Mouse (Mus musculus): Measurements from ENCODE around the gene Gtf2ird1.

Gene Gtf2ird1

DNA sequence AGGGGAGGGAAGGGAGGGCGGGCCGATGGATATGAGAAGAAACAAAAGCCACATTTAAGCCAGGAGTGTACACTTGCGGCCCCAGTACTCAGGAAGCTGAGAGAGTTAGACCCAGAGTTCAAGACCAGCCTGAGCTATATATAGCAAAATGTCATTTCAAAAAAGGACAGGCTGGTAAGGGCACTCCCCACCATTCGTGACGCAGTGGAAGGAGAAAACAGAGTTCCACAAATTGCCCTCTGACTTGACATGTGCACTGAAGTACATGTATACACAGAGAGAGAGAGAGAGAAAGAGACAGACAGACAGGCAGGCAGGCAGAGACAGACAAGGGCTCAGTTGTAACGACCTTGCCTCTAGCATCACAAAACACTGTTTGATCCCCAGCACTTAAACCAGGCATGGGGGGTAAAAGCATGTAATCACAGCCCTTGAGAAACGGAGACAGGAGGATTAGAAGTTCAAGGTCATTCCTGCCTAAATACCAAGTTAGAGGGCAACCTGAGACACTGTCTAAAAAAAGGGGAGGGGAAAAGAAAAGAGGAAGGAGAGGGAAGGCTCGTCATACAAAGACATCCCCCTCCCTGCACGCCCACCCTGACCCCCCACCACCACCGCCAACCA is 11.2 kb downstream of the Gtf2ird1 start:
- no peak for DNase-seq (ENCODE audit: low read depth, low spot score)

DNA sequence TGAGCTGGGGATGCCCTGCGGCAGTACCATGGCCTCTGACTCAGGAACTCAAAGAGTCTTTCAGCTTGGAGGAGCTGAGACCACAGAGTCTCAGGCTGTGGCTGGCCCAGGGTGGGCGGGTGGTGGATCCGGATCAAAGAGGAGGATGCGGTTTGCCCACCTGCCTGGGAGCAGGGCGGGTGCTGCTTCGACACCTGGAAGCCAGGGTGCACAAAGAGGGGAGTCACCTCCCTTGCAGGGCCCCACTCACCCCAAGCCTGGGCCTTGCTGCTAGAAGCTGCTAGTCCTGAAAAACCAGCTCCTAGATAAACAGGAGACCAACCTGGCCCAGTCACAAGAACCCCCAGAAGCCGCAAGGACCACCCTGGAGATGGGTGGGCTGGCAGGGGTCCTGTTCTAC is 12.0 kb downstream of the Gtf2ird1 start:
- DNase-seq (ENCODE audit: low read depth, low spot score): no peak

DNA sequence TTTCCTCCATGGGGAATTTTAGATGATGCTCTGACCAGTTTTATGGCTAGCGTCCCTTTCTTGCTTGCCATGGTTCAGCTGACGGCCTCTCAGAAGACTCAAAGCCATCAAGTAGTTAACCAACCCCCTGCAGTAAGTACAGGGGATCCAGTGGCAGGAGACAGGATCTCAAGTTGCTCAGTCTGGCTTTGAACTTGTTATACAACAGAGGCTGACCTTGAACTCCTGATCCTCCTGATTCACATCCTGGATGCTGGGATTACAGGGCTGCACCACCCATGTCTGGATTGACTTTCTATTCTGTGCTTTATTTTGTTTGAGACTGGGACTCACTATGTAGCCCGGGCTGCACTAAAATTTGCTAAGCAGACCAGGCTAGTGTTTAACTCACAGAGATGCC is 14.4 kb downstream of the Gtf2ird1 start:
- no peak for DNase-seq (ENCODE audit: low read depth, low spot score)

DNA sequence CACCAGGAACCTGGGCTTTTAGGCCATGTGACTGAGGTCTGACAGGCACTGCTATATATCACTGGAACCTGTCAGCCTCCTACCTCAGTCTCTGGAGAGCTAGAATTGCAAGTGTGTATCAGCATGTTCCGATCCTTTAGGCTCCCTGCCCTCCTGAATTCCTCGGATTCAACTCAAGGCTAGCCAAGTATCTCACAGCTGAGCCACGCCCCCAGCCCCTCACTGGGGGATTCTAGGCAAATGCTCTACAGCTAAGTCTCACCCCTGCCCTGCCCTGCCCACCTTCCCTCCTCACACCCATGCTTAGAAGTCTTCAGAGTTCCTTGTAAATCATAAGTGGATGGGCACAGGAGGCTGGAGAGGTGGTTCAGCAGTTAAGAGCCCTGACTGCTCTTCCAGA is 15.4 kb downstream of the Gtf2ird1 start:
- no peak for DNase-seq (ENCODE audit: low read depth, low spot score)

DNA sequence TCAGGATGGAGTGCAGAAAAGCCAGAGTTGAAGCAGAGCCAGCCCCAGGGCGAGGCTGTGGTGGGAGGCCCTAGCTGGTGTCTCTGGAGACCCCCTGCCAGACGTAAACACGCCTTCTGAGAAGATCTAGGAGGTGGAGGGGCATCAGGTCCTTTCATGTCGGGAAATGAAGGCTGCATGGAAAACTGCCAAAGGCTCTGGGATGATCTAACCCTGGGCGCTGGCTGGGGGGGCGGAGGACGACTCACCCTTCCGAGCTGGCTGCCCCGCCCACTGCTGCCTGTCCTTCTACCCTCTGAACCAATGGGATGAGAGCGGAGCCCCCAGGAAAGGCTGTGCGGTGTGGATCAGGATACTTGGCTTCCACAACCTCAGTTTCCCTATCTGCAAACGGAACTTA is 16.4 kb downstream of the Gtf2ird1 start:
- peak; percentile 45 for DNase-seq (ENCODE audit: low read depth, low spot score)

DNA sequence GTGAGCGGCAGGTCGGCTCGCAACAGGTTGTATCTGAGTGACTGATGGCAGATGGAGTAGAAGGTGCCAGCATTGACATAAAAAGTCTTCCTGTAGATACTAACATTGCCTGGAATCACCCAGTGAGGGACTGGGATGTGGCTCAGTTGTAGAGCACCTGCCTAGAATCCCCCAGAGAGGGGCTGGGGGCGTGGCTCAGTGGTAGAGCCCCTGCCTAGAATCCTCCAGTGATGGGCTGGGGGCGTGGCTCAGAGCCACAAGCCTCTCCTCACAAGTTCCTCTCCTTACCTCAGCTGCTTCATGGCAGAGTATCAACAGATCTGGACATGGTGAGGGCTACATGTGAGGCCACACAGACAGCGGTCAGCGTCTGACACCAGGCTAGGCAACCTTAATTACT is 17.0 kb downstream of the Gtf2ird1 start:
- no peak for DNase-seq (ENCODE audit: low read depth, low spot score)

DNA sequence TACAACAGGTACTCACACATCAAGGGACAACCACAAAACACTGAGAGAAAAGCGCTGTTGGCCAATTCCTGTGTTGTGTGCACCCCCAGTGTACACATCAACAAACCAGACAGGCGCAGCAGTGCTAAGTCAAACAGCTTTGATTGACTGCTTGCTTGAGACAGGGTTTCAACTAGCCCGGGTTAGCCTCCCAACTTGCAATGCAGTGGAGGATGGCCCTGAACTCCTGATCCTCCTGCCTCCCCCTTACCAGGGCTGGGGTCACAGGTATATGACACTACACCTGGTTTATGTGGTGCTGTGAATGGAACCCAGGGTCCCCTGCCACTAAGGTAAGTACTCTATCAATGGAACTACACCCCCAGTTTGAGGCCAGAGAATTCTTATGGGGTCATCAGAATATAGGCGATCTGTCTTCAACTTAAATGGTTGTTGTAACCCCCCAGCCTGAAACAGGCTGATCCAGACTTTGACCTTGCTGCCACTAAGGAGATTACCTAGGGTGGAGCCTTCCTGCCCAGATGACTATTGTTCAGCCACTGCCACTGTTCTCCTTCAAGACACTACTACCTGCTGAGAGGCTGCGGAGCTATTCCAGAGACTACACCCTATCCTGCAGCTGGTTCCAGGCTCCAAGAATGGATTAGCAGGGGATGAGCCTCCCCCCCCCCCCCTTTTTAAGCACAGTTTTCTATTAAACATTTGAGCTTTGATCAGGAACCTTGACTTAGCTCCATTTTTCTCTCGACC is 17.7 kb downstream of the Gtf2ird1 start:
- DNase-seq (ENCODE audit: low read depth, low spot score): no peak

DNA sequence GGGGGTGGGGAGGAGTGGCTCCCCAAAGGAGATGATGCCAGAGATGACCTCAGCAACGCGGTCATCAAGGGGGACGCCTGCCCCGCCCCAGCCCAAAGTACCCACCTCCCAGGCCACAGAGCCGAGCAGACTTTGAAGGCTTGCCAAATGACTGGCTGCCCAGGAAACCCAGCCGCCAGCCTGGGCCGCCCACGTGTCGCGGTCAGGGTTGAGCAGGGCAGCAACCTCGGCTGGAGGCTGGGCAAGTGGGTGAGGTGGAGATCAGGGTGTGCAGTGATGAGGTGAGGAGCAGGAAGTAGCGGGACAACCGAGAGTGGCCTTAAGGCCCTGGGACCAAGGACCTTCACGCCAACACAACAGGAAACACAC is 19.1 kb downstream of the Gtf2ird1 start:
- DNase-seq (ENCODE audit: low read depth, low spot score): peak; percentile 49

DNA sequence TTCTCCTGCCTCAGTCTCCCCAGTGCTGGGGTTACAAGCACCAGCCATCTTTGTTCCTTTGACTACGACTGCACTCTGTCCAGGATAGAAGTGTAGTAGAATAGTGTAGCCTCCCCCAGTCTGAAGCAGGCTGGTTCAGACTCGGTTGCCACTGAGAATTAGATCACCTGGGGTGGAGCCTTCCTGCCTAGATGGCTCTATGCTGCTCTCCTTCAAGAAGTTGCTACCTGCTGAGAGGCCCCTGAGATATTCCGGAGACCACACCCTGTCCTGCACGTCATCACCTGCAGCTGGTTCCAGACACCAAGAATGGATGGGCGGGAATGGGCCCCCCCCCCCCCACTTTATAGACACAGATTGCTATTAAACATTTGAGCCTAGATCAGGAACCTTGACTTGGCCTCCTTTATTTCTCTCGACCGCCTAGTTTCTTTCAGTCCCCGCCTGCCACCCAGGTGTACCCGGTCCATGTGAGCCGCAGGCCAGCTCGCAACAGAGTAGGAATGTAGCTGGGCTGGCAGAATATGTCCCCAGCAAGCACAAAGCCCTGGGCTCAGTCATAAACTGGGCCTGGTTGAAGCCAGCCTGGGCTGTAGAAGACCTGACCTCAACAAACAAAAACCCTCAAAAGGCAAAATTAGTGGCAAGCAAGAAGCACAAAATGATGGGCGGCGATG is 19.6 kb downstream of the Gtf2ird1 start:
- no peak for DNase-seq (ENCODE audit: low read depth, low spot score)

DNA sequence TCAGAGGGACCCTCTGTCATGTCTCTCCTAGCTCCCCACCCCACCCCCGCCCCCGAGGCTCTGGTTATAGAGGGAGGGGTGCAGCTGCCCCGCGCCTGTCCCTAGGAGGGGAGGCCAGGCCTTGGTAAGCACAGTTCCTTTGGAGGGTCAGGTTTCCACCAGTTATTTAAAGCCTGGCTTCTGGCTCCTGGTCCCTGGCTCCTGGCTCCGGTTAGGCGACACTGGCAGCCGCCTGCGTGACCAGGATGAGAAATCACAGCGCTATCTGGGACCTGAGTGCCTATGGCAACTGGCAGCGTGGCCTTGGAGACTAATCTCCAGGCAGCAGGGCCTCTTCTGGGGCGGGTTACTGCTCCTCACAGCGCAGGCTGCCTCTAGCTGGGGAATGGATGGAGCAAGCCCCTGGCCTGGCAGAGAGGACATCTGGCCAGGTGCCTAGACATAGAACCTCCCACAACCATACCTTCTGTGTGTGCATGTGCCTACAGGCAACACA is 20.6 kb downstream of the Gtf2ird1 start:
- DNase-seq (ENCODE audit: low read depth, low spot score): peak; percentile 73

DNA sequence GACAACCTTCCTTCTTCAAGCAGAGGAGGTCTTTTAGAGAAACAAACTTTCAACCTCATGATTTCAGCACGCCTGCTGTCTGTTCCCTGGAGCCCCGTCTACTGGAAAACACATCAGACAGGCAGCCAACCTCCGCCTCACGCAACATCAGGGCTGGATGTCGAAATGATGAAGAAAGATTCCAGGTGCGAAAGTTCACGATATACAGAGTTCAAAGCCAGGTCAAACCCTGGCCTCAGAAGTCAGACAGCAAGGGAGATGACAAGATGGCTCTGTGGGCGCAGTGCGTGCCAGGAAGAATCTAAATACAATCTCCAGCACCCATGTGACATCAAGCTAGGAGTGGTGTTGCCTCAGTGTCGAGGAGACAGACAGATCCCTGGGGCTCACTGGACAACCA is 23.4 kb downstream of the Gtf2ird1 start:
- DNase-seq (ENCODE audit: low read depth, low spot score): no peak

DNA sequence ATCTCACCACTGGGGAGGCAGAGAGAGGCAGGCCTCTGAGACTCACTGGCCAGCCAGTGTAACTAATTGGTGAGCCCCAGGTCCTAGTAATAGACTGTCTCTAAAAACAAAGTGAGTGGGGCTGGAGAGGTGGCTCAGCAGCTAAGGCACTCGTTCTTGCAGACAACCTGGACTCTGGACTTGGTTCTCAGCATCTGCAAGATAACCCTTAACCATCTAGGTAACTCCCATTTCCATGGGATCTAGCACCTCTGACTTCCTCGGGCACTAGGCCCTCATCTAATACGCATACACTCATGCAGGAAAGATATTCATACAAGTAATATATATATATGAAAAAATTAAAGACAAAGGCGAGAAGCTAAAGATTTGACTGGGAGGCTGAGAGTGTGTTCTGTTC is 26.4 kb downstream of the Gtf2ird1 start:
- no peak for DNase-seq (ENCODE audit: low read depth, low spot score)

DNA sequence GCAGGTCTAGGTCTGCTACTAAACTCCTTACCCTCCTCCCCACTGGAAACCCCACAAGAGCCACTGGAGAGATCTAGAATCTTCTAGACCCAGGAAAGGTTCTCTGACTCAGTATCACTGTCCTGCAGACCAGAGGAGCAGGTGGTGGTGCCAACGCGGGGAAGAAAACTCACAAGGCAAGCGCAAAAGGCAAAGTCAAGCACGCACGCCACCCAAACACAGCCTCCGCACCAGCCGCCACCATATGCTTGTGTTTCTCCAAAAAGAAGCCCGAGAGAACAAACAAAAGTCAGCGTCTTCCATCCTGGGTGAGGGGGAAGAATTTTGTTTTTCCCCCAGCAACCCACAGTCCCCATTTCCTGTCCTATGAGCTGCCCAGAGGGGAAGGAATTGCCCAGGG is 28.9 kb downstream of the Gtf2ird1 start:
- DNase-seq (ENCODE audit: low read depth, low spot score): peak; percentile 87

DNA sequence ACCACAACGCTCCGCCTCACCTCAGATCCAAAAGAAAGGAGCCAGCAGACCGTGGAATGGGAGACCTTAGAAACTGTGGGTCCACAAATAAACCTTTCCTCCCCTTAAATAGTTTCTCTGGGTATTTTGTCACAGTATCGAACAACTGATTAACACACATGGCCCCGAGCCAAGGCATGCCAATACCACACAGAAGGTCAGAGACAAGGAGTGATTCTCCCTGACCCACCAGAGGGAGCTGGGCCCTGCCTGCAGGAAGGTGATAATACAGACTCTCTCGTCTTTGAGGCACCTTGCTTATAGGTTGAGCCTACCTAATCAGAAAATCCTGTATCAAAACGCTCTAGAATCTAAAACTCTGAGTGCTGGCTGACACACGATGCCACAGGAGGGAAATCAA is 30.9 kb downstream of the Gtf2ird1 start:
- DNase-seq (ENCODE audit: low read depth, low spot score): no peak

DNA sequence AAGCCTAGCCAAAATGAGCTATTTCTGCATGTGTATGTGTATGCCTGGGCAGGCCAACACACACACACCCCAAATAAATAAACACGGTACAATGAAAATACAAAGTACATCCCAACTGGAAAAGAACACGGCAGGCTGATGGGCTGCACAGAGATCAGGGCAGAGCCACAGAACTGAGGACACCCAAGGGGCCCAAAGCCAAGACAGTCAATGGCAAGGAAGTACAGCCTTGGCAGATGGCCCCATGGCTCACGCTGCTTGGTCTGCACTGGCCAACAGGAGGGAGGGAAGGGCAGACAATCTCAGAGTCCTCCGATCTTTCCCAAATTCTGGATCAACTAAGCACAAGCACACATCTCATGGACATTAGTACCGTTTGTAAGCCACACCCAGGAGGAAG is 32.6 kb downstream of the Gtf2ird1 start:
- peak; percentile 94 for DNase-seq (ENCODE audit: low read depth, low spot score)

DNA sequence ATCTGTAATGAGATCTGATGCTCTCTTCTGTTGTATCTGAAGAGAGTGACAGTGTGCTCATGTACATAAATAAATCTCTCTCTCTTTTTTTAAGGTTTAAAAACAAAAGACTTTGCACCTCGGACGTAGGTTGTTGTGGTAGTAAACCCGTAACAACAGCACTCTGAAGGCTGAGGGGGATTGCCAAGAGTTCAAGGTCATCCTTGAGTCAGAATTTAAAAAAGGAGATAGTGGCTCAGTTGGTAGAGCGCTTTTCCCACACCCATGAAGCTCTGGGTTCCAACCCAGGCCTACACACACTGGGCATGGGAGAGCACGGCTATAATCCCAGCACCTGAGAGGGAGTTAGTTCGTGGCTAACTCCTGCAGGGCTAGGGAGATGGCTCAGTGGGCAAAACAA is 33.1 kb downstream of the Gtf2ird1 start:
- DNase-seq (ENCODE audit: low read depth, low spot score): no peak

DNA sequence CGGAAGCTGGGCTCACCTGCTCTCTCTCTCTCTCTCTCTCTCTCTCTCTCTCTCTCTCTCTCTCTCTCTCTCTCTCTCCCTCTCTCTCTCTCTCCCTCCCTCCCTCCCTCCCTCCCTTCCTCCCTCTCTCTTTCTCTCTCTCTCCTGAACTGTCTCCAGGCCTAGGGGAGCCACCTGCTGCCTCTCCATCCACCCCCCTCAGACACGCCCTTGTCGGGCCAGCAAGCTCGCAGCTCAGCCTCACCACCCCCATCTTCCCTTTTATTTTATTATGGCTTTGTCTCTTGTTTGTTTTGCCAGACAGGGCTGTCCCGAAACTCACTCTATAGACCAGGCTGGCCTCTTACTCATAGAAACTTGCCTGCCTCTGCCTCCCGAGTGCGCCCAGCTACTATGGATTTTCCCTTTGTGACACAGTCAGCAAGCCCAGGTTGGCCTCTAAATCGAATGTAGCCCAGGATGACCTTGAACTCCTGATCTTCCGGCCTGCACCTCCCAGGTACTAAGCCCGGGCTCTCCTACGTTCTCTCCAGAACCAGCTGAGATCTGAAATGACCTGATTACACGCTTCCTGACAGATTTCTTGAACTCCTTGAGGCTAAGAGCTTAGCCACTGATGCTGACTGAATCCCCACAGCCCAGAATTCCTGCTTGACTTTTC is 34.1 kb downstream of the Gtf2ird1 start:
- no peak for DNase-seq (ENCODE audit: low read depth, low spot score)

DNA sequence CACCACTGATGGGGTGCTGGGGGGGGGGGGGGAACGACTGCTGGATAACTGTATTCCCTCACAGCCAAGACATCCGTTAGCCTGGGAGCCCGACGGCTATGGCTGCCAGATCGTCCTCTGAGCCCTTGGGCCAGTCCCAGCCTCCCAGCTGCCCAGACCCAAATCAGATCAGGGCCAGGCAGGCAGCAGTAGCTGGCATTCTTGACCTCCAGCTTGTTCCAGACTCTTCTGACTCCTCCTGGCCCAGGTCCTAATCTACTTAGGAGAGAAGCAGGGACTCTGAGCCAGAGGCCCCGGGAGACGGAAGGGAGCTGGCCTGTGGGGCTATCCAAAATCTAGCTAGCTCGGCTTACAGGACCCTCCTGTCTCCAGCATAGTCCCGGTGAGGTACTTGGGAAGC is 35.5 kb downstream of the Gtf2ird1 start:
- DNase-seq (ENCODE audit: low read depth, low spot score): peak; percentile 78

DNA sequence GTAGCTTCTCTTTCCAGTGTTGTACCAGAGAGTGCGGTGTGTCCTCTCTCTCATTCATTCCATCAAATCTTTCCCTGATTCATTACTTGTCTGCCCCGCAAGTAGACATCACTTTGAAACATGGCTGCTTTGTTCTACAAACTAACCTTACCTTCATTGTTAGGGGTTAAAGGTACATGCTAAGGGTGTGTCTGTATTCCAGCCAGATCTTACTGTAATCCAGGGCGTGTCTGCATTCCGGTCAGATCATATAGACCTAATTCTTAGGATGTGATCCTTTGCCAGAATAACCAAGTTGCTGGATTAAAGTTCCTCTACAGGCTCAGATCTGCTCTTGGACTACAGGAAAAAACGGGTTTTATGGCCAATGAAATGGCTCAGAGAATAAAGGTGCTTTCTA is 36.8 kb downstream of the Gtf2ird1 start:
- no peak for DNase-seq (ENCODE audit: low read depth, low spot score)

DNA sequence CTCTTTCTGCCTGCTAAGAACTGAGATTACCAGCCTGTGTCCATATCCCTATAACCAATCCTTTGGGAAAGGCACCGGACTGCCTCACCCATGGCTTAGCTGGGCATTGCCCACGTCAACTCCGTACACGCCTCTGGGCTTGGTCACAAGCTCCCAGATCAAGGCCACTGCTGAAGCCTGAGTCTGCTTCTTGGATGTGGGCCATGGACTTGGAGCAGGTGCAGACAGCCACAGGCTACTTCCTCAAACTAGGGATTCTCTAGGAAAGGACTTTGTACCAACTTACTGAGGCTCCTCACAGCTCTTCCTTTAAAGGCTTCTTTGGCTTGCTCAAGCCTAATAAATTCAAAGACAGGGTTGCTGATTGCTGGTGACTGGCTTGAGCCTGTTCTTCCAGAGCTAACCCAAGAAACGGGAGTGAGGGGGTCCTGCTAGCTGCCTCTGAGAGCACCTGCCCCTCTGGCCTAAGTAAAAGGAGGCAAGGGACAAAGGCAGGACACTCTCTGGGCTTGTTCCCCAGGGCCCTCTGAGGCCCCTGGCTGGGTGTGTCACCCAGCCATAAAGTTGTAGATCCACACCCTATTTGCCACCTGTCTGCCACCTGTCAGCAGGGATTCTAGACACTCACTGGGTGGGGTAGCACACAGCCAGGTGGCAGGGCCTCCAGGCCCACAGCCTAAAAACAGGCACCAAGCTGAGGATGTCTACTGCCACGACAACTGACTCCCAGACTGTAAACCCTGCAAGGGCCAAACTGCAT is 38.0 kb downstream of the Gtf2ird1 start:
- peak; percentile 44 for DNase-seq (ENCODE audit: low read depth, low spot score)

DNA sequence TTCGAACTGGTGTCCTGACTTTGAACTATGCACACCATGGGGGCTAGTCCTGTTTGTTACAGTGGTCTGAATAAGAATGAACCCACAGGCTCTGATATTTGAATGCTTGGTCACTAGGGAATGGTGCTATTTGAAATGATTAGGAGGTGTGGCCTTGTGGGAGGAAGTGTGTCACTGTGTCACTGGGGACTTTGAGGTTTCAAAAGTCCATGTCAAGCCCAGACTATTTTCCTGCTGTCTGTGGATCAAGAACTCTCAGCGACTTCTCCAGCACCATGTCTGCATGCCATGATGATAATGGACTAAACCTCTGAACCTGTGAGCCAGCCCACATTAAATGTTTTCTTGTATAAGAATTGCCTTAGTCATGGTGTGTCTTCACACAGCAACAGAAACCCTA is 44.2 kb downstream of the Gtf2ird1 start:
- no peak for DNase-seq (ENCODE audit: low read depth, low spot score)

Data from brain, adult 2 months (tissue).